11 mouse cellular contexts compared by ENCODE assay signal in genomic region chr14:16497226-16497661, GRCm38 (mm10).
DNase-seq lines count a peak whose midpoint lies in the region; ATAC-seq and TF ChIP-seq lines count a peak whose summit lies in the region.
"Had no signal": no experiment of that assay in that cellular context is flagged by ENCODE, and none has a peak within 500 bp of the region (broad histone marks: within the 10 kb centered on the region; RNA-seq: fewer than 3 reads in every experiment).

No protein-coding gene starts in this region.

- H3K4me2 ChIP-seq in midbrain, postnatal 0 days (ENCODE audit: low read depth, low read length, poor library complexity, severe bottlenecking): no peak overlapping the region
- no peak overlapping the region for H3K4me2 ChIP-seq in midbrain, embryonic 11.5 days
- no peak overlapping the region for H3K4me2 ChIP-seq in limb, embryonic 11.5 days (ENCODE audit: low read depth, severe bottlenecking)
- H3K4me2 ChIP-seq: lung, embryonic 15.5 days had no signal

- no peaks in the 10 kb centered on the region for H3K9me3 ChIP-seq in midbrain, postnatal 0 days (ENCODE audit: low read length)
- H3K9me3 ChIP-seq in midbrain, embryonic 11.5 days (ENCODE audit: control insufficient read depth, low read length): no peaks in the 10 kb centered on the region
- no peaks in the 10 kb centered on the region for H3K9me3 ChIP-seq in limb, embryonic 11.5 days (ENCODE audit: control insufficient read depth, low read length)
- H3K9me3 ChIP-seq: forebrain, embryonic 10.5 days; lung, embryonic 15.5 days had no signal

- peak; percentile 8 for DNase-seq in midbrain, postnatal 0 days (ENCODE audit: low spot score)
- no peak for DNase-seq in midbrain, embryonic 11.5 days (ENCODE audit: low spot score, missing footprints)
- peak; percentile 45 to 82 for DNase-seq in heart, adult 9 months (ENCODE audit: low spot score in 2 of 2)
- DNase-seq in limb, embryonic 11.5 days (ENCODE audit: low spot score): peak; percentile 11
- DNase-seq in testis, postnatal 14 days (ENCODE audit: low spot score): no peak
- DNase-seq in cerebellum, adult 11 months: no peak
- no peak for DNase-seq in adrenal gland, adult 2 months
- DNase-seq: cerebellum, postnatal 36 days; spleen, adult 18-20 months had no signal

- H3K4me1 ChIP-seq in midbrain, postnatal 0 days (ENCODE audit: insufficient read depth, low read length): no peaks in the 10 kb centered on the region
- H3K4me1 ChIP-seq in midbrain, embryonic 11.5 days (ENCODE audit: control insufficient read depth, insufficient read depth, low read length): no peaks in the 10 kb centered on the region
- H3K4me1 ChIP-seq in limb, embryonic 11.5 days (ENCODE audit: control insufficient read depth, insufficient read depth, low read length): no peaks in the 10 kb centered on the region
- H3K4me1 ChIP-seq: forebrain, embryonic 10.5 days had no signal

- H3K27me3 ChIP-seq in midbrain, postnatal 0 days (ENCODE audit: insufficient read depth, low read length): no peaks in the 10 kb centered on the region
- H3K27me3 ChIP-seq in midbrain, embryonic 11.5 days (ENCODE audit: control insufficient read depth, insufficient read depth, low read length): no peaks in the 10 kb centered on the region
- H3K27me3 ChIP-seq in limb, embryonic 11.5 days (ENCODE audit: control insufficient read depth, insufficient read depth, low read length): no peaks in the 10 kb centered on the region
- H3K27me3 ChIP-seq: lung, embryonic 15.5 days had no signal

- ATAC-seq in midbrain, postnatal 0 days (ENCODE audit: low FRiP score): no peak
- no peak for ATAC-seq in midbrain, embryonic 11.5 days (ENCODE audit: low FRiP score)
- no peak for ATAC-seq in limb, embryonic 11.5 days (ENCODE audit: insufficient number of reproducible peaks, low FRiP score, low TSS enrichment, low read depth)

- H3K9ac ChIP-seq in midbrain, postnatal 0 days (replicated peaks; ENCODE audit: low read length, poor library complexity, severe bottlenecking): no peak overlapping the region
- H3K9ac ChIP-seq in midbrain, embryonic 11.5 days (ENCODE audit: low read length): no peak overlapping the region
- no peak overlapping the region for H3K9ac ChIP-seq in limb, embryonic 11.5 days (ENCODE audit: low read length)
- H3K9ac ChIP-seq: lung, embryonic 15.5 days had no signal

- no peak overlapping the region for H3K4me3 ChIP-seq in midbrain, postnatal 0 days (ENCODE audit: low read depth, low read length)
- no peak overlapping the region for H3K4me3 ChIP-seq in midbrain, embryonic 11.5 days (ENCODE audit: low read depth, low read length)
- H3K4me3 ChIP-seq in limb, embryonic 11.5 days (ENCODE audit: low read depth, low read length): no peak overlapping the region
- H3K4me3 ChIP-seq: forebrain, embryonic 10.5 days; lung, embryonic 15.5 days had no signal

- H3K36me3 ChIP-seq in midbrain, postnatal 0 days (ENCODE audit: insufficient read depth, low read length): no peaks in the 10 kb centered on the region
- no peaks in the 10 kb centered on the region for H3K36me3 ChIP-seq in midbrain, embryonic 11.5 days (ENCODE audit: control insufficient read depth, insufficient read depth, low read length)
- no peaks in the 10 kb centered on the region for H3K36me3 ChIP-seq in limb, embryonic 11.5 days (ENCODE audit: control insufficient read depth, insufficient read depth, low read length)
- H3K36me3 ChIP-seq: forebrain, embryonic 10.5 days; lung, embryonic 15.5 days had no signal

- 47% methylated on average over 2 of the region's 2 CpGs for WGBS in midbrain, postnatal 0 days
- WGBS in midbrain, embryonic 11.5 days: 69% methylated on average over 2 of the region's 2 CpGs
- 65% methylated on average over 2 of the region's 2 CpGs for WGBS in limb, embryonic 11.5 days

- no peak overlapping the region for H3K27ac ChIP-seq in midbrain, postnatal 0 days (ENCODE audit: low read depth, low read length)
- H3K27ac ChIP-seq in midbrain, embryonic 11.5 days (ENCODE audit: low read depth, low read length): no peak overlapping the region
- H3K27ac ChIP-seq in limb, embryonic 11.5 days (replicated peaks; ENCODE audit: low read depth, low read length): no peak overlapping the region
- H3K27ac ChIP-seq: forebrain, embryonic 10.5 days; lung, embryonic 15.5 days had no signal

- no peak for TF ChIP-seq CTCF in midbrain, postnatal 0 days (IDR thresholded peaks at IDR 0.05)

Comparison
In these comparisons a context has a peak if more than half of its experiments do, and no peak if none do; other contexts are left out.
1. DNase-seq: peak in midbrain, postnatal 0 days (single experiment), heart, adult 9 months (2 of 2) and limb, embryonic 11.5 days (single experiment); none in midbrain, embryonic 11.5 days (single experiment), testis, postnatal 14 days (single experiment), cerebellum, adult 11 months (single experiment) and adrenal gland, adult 2 months (single experiment).